Mouse (Mus musculus) lung, adult 18-20 months (tissue): ENCODE measurements around the gene Ect2l.
"Not testable (repeated sequence)": the region's sequence is repeated elsewhere in the genome, so short reads cannot be mapped to it uniquely, and the experiment has no call there.

Experiments used
- DNase-seq, 2 experiments: peaks; one replicate each; pipeline ENCODE4 v3.0.0; 2022; ENCODE audit warnings: mixed read lengths in 2 of 2

Gene Ect2l

DNA sequence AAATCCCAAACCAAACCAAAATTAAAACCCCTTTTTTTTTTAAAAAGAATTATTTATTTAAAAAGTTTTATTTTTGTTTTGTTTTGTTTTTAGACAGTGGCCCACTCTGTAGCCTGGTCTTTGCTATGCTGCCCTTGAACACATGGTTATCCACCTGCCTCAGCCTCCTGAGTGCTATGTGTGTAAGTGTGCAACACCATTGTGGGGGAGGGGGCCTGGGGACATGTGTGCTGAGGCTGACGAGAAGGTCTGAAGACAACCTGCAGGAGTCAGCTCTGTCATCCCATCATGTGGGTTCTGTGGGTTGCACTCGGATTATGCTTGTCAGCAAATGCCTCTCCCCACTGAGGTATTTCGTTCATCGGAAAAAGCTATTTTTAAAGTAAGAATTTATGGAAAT, 21.2 kb downstream of the Ect2l start:
- no peak for DNase-seq

DNA sequence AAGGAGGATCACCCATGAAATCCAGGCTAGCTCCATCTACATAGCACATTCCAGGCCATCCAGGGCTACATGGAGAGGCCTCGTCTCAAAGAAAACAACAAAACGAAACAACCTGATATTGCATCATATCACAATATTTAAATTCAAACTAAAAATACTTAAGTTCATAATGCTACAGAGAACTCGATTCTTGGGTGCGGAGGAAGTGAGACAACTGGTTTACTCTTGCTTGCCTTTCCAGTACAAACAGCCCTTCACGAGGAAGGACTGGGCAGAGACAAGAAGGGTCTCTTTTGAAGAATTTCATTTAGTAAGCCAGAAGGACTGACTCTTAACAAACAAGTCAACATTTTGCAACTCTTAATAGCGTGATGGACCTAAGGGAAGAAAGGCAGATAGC, 22.1 kb downstream of the Ect2l start:
- no peak for DNase-seq

DNA sequence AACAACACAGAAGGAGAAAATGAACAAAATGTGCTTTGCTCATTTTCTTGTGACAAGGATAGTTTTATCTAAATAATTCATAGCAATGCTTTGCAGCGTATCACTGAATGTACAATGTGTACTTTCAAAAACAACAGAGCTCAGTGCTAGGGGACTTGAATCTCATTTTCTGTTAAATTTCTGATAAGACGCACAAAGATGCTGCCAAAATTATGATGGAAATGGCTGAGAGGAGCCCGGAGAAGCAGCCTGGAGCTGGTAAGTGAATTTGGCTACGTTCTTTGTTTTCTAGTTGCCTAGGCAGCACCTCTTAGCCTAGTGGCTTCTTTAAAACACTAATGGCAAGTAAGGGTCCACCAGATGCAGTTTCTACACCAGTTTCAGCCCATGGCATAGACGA, 28.4 kb downstream of the Ect2l start:
- no peak for DNase-seq

DNA sequence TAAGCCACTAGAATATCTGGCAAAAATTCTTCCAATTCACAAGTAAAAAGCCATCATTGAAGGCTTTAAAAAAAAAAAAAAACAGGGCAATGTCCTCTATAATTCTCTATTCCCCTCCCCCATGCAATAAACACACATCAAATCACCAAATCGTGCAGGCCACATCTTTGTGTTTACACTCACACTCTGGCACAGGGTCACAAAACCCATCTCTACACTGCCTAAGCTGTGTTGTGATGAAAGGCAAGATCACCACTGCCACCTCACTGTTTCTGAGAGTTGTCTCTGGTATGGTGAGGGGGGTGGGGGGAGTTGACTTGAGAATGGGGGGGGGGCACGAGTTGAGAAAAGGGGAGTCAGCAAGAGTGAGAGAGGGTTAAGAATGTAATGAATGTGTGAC, 33.4 kb downstream of the Ect2l start:
- no peak for DNase-seq

DNA sequence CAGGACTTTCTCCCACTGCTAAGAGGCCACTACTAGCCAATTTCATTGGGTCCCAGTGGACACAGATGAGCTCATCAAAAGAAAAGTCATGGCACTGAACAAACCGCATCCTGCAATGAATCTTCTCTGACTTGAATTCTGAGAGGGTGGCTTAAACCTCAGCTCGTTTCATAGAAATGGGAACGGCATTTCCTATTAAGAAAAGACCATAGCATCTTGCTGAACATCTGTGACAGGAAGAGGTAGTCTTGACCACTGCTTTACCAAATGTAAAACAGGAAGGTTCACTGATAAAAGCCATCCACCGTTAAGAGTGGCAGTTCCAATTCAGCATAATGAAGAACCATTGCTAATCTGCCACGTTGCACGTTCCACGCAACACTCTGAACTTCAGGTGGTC, 34.0 kb downstream of the Ect2l start:
- no peak for DNase-seq

DNA sequence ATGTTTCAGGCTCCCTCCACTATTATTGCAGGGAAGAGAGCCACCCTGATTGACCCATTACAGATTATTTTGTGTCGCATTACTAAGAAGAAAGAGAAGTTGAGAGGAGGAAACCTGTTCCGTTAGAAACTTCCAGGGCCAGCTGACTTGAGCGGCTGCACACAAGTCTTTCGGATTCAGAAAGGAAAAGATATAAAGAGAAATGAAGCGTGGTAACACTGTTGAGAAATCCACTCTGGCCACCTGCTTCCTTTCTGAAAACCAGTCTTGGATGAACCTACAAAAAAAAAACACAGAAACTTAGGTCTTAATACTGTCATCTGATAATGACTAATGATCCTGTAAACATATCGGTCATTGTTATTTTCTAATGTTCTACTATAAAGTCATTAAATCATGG, 35.6 kb downstream of the Ect2l start:
- DNase-seq: no peak

DNA sequence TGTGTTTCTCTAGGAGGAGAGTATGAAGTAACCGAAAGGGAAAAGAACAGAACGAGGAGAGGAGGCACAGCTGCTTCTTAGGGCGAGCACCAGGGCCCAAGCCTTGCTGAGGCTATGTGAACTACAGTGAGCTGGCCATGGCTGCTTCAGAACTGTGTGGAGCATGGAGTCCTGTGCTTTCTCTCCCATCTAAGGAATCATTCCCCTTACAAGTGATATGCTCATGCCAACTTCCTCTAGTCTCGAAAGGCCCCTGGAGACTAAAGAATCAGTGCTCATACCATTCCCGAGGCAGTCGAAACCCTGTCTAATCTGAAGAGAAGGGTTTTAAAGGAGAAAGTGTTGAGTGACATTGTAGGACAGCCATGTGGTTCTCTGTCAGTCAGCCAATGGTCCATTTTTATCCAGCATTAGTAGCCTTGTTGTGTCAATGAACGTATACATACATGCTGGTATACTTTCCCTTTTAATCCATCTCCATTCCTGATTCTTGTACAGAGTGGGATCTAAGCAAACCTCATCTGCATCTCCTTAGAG, 48.2 kb downstream of the Ect2l start:
- no peak for DNase-seq

DNA sequence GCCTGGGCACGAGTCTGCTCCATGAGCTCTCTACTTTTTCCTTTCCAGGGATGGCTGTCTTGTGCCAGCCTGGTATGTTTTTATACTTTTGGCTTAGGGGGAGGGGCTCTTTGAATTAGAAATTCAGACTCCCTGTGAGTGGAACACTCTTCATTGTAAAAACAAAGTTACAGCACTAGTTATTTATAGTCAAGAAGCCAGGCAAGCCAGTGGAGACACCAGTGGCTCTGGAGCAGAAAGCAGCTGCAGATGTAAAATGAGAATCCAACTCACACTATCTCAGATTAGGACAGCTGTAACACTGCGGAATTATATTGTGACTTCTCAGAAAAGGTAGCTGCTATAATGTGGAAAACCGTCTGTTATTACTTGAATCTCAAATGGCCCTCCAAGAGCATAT, 63.5 kb downstream of the Ect2l start:
- DNase-seq: no peak

DNA sequence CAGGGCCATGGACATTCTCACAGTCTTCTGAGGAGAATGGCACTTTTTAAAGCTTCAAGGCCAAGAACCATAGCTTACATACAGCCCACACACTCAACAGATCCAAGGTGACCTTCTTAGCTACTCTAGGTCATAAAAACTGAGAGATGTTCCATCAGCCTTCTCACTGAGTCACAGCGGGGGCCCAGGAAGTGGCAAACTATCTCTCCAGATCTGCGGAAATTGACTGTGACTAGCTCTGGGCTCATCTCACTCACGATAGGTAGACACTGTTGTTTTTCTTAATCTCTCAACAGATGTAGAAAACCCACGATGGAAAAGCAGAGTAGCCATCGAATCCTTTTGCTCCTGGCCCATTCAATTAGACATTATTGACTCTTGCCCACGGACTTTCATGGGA, 68.5 kb downstream of the Ect2l start:
- no peak for DNase-seq

DNA sequence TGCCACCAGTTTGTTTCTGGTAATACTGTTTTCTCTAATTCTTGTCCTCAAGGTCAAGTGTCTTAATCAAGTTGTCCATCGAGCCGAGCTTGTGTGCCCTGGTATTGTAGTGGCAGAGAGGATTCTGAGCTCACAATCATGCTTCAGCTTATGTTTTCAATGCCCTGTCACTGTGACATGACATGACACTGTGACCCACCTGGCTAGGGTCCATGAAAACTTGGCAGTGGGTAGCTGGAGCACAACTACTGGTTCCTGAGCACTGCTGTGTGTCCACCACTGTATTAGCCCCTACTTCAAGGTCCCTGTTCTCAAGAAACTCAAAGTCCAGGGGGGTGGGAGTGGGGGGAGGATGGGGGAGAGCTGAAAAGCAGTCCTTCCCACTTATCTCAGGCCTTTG, 69.3 kb downstream of the Ect2l start:
- DNase-seq: no peak

DNA sequence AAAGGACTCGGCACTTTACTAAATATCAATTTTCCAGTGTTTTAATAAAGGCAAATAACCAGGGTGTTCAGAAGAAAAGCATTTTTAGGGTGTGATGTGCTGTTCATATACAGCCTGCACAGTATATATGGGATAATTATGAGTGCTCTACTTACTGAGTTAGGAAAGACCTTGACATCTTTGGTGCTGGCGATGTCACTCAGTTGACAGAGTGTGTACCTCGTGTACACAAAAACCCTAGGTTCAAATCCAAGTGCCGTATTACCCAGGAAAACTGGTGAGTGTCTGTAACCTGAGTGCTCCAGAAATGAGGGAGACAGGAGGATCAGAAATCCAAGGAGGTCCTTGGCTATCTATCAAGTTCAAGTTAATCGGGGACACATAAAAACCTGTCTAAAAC, 71.1 kb downstream of the Ect2l start:
- no peak for DNase-seq

DNA sequence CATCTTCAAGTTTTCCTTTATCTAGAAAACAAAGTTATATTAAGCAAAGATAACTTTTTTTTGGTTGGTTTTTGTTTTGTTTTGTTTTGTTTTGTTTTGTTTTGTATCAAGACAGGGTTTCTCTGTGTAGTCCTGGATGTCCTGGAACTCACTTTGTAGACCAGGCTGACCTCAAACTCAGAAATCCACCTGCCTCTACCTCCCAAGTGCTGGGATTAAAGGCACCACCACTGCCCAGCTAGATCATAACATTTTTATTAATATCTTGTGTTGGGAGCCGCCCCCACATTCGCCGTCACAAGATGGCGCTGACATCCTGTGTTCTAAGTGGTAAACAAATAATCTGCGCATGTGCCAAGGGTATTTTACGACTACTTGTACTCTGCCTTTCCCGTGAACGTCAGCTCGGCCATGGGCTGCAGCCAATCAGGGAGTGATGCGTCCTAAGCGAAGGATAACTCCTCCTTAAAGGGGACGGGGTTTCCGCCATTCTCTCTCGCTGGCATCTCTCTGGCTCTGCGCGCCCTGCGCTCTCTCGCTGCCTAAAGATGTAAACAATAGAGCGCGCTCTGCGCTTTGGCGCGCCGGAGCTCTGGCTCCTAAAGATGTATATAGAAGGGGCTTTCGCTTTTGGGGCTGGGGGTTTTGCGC, 71.7 kb downstream of the Ect2l start:
- DNase-seq: not testable (repeated sequence)

DNA sequence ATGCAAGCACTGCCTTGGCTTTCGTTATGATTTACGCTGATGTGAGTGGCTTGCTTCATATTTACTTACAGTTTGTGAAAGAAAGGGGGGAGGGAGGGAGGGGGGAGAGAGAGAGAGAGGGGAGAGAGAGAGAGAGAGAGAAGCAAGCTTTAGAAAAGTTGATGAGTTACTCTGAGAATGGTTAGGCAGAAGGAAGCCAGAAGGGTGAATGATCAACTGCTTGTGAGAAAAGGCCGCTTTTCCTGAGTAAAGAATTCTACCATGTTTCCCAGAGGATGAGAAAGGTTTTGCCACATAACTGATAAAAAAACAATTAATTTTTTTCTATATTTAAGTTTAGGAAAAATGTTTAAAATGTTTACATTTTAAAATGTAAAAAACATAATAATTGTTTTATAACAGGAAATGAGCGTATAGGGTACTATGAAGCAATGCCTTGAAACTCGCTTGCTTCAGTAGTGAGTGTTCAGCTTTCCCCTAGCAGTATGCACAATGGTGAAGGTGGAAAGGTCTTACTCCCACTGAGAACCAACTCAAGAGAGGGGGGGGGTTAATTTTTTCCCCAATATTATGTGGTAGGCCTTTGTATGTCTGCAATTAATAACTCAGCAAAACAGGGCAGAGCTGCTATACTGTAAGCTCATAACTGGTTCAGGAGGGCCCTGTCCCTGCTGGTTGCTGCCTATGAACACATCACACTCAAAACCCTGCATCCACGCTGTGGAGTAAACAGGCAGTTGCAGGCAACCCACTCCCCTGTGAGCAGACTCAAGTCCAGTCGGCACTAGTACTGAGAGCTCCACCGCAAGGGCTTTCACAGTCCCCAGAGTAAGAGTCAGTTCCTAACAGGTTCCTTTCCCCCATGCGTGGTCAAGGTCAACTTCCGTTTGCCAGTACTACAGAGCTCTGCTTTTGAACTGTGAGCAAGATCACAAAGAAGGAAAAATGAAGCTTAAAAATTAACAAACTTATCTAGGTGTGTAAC, 78.7 kb downstream of the Ect2l start:
- no peak for DNase-seq

DNA sequence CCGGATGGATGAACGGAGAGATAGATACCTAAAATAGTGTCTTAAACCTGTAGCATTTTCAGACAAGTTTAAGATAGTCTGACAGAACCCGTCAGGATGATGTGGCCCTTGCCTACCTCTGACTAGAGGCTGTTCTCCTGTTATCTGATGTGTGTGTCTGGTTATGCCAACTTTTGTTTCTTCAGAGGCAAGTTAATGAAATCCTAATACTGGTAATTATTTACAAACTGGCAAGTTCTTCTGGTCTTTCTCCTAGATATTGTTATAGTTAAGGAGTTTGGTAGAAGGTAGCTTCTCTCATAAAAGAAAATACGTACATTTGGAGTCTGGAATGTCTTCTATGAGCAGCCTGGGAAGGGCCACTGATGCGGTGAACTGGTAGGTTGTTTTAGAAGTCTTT, 80.4 kb downstream of the Ect2l start:
- no peak for DNase-seq

DNA sequence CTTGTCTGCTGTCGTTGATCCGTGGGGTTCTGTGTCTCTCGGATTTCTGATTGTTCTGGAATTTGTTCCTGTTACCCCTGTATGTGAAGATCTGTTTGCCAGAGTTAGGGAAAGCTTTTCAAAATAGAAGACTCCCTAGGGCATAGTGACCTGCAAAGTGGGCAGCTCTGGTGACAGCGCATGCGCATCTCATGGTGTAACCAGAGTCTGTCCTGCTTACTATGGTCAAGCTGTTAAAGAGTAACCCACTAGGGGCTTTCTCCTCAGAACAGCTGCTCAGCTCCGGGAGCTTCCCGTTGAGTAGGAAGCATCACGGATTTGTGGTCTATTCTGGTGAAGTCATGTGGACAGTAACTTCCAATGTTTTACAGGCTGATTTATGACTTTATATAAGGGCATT, 92.4 kb downstream of the Ect2l start:
- no peak for DNase-seq

DNA sequence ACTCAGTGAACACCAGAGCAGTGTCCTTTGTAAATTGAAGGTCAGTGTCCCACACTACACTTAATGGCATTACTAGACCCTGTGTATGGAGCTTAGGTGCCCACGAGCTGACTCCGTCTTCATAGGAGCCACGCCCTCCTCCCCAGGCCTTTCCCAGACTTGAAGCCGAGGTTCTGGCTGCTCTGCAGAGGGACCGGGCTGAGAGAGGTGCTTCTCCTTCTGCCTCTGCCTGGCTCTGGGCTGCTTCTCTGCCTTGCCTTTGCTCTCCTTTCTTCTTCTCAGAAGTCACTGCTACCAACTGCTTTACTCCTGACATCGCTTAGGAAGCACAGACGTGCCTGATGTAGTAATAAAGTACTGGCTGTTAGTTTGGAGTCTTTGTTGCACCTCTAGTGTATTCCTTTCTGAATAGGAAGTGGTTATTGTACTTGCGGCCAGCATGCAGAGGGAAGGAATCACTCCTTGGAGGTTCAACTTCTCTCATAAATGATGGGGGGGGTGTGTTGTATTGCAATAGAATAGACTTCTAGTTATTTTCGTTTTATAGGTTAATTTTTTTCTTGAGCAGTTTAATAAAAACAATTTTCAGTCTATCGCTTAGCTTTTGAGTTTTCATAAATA, 97.1 kb downstream of the Ect2l start:
- DNase-seq: no peak

DNA sequence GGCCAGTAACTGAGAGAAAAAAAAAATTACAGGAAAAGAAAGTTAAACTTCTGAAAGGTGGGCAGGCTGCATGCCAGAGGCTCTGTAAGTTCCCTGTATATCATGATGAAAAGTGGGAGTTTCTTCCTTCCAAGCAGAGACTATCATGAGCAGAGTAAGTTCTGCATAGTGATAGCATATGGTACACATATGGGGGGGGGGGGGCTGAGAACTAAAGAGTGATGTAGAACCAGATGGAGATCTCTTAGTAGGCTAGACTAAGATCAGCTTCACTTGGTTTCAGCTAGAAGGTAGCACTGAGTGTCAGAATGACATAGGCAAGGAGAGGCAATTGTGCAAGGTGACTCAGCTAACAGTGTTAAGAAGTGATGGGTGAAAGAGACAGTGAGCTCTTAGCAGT, 99.8 kb downstream of the Ect2l start:
- DNase-seq: no peak

DNA sequence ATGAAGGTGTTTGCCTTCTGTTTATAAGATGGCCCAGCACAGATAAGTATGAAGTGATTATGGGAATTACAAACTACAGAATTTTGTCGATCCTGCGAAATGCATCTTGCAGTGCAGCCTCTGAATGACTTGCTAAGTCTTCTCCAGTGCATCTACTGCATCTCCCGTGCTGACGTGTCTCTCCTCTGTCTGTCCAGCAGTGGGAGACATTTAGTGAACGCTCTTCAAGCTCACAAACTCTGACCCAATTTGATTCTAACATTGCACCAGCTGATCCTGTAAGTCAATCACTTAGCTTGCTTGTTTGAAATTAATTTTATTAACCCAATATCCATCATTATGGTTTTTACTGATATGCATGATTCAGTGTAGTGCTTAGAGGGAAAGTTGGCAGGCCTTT, 103.2 kb downstream of the Ect2l start:
- no peak for DNase-seq

DNA sequence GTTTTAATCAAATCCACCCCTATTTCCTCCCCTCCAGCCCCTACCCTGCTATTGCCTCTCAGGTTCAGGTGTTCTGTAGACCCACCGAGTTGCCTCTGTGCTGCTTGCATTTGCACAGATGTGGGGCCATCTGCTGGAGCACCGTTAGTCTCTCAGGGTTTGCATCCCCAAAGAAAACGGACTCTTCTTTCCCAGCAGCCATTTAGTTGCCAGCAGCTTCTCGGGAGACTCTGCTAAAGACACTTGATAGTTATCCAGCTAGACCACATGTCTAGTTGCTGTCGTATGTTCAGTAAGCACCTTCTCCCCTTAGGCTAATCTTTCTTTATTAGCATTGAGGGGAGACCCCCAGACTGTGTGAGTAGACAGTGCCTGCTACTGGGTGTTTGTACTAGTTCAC, 108.5 kb downstream of the Ect2l start:
- no peak for DNase-seq

DNA sequence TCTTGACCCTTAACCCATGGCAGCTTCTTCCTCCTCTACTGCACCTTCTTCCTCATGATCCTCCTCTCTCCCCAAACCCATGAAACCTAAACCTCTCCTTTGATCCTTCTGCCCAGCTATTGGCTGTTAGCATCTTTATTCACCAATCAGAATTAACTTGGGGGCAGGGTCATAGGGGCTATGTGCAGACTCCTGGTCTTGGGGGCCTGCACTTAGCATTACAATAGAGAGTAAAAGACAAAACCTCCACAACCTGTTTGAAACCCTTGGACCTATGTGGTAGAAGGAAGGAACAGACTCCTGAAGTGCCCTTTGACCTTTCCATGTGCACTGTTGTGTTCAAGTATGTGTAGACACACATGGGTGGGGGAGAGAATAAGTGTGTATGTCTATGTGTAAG, 120.0 kb downstream of the Ect2l start:
- DNase-seq: no peak

DNA sequence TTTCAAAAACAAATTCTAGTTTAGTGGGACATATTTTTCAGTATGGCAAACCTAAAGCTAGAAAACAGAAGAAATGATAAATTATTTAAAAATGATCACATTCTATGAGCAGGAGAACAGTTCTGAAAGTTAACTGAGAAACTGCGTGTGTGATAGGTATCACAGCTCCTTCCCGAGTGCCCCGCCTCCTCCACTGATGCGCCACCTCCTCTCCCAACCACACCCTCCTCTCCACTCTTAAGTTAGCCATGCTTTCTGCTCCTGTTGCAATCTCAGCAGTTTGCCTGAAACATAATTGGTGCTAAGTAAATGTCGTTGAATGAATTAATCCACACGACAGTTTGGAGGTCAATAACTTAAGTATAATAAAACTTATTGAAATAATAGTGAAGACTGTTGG, 127.9 kb downstream of the Ect2l start:
- peak; percentile 13 to 52 for DNase-seq

DNA sequence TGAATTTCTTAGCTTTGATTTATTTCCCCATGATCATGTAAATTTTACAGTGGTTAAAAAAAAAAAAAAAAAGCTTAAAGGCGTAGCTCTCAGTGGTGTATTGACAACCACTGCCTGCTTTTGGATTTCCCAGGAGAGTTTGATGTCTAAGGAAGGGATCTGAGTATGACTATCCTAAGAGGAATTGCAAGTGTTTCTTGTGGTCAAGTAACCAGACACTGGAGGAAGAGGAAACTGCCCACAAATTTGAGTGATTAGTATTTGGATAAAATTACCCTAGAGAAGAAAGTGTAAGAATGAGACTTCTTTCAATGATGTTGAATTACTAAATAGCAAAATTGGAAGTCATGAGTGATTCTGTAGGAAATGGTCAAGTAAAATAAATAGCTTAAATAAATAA, 129.2 kb downstream of the Ect2l start:
- no peak for DNase-seq
